Comparison of ENCODE assay signal across 8 mouse cellular contexts in genomic region chr11:66982794-66983193, GRCm38 (mm10). TPM values are rescaled to one million over a fixed set of nuclear protein-coding genes. Genes with fewer than 3 reads are reported as not detected.
A peak's percentile ranks its signal among the peaks of the same experiment; 100 is the strongest.
DNase-seq lines count a peak whose midpoint lies in the region; ATAC-seq and TF ChIP-seq lines count a peak whose summit lies in the region.

No protein-coding gene starts in this region.

- H3K4me1 ChIP-seq in heart, adult 2 months (ENCODE audit: control insufficient read depth, insufficient read depth, low read length): peaks cover 3% of the 10 kb centered on the region
- no peaks in the 10 kb centered on the region for H3K4me1 ChIP-seq in lung, adult 2 months (ENCODE audit: control insufficient read depth, insufficient read depth, low read length)

- intact Hi-C loops in heart, adult 2 months (cut with DNase I): no loop called here
- intact Hi-C loops in heart, postnatal 36 days (cut with DNase I): no loop called here

- peak; percentile 87 for ATAC-seq in common myeloid progenitor, adult 5-6 weeks (replicated peaks; ENCODE audit: low read depth, poor library complexity, severe bottlenecking)

- H3K4me3 ChIP-seq in heart, adult 2 months: no peak overlapping the region
- H3K4me3 ChIP-seq in lung, adult 2 months (replicated peaks; ENCODE audit: extremely low read depth, low read depth, low read length): no peak overlapping the region

- 14% methylated on average over 6 of the region's 6 CpGs for WGBS in heart, adult 2 months
- 24% methylated on average over 6 of the region's 6 CpGs for WGBS in lung, adult 2 months

- H3K79me2 ChIP-seq in heart, adult 2 months (replicated peaks; ENCODE audit: control insufficient read depth, insufficient read depth, low read length): no peaks in the 10 kb centered on the region

- TF ChIP-seq EP300 in heart, adult 2 months (IDR thresholded peaks at IDR 0.05; ENCODE audit: insufficient read depth, low read depth, low read length): 0 out of 2 replicates have a peak, but pooled peaks have one; percentile 36

- no peaks in the 10 kb centered on the region for H3K27me3 ChIP-seq in heart, adult 2 months (ENCODE audit: control insufficient read depth, insufficient read depth, low read length)
- H3K27me3 ChIP-seq in splenic B cell, adult 2 months (ENCODE audit: control insufficient read depth, insufficient read depth, low read length, poor library complexity, severe bottlenecking): no peaks in the 10 kb centered on the region

- DNase-seq in heart, adult 2 months: peak; percentile 51 to 61
- DNase-seq in heart, adult 8-10 months (ENCODE audit: low spot score): no peak
- DNase-seq in CD4-positive helper T cell, adult 2 months (ENCODE audit: low read depth, low spot score): peak; percentile 29
- DNase-seq in heart, postnatal 36 days: peak; percentile 45
- peak; percentile 31 for DNase-seq in lung, adult 2 months
- DNase-seq in splenic B cell, adult 2 months (ENCODE audit: low read depth, low spot score): peak; percentile 50
- DNase-seq in urinary bladder, adult 2 months (ENCODE audit: low spot score): no peak

- H3K36me3 ChIP-seq in heart, adult 2 months (ENCODE audit: control insufficient read depth, insufficient read depth, low read length): no peaks in the 10 kb centered on the region
- no peaks in the 10 kb centered on the region for H3K36me3 ChIP-seq in splenic B cell, adult 2 months (ENCODE audit: control insufficient read depth, insufficient read depth, low read length, poor library complexity, severe bottlenecking)

- peak; percentile 78 for TF ChIP-seq CTCF in heart, adult 2 months (IDR thresholded peaks at IDR 0.05)
- peak; percentile 71 for TF ChIP-seq CTCF in lung, adult 2 months (IDR thresholded peaks at IDR 0.05; ENCODE audit: insufficient read depth, low read length)

- H3K27ac ChIP-seq in heart, adult 2 months: no peak overlapping the region

- no peak for TF ChIP-seq POLR2A in heart, adult 2 months (IDR thresholded peaks at IDR 0.05; ENCODE audit: insufficient read depth, low read depth, low read length)
- no peak for TF ChIP-seq POLR2A in lung, adult 2 months (IDR thresholded peaks at IDR 0.05; ENCODE audit: borderline replicate concordance, extremely low read depth, low read depth, low read length)

- H3K9ac ChIP-seq in heart, adult 2 months (ENCODE audit: low read depth, low read length): no peak overlapping the region

RNA-seq across cellular contexts. Expression of gene Tmem238l, which starts 26.4 kb away (rescaled TPM):
- total RNA-seq in heart, adult 2 months (2021): not detected
- polyA plus RNA-seq in heart, adult 2 months (2012; rRNA removed): not detected in 2 replicates
- not detected for total RNA-seq in heart, adult 8-10 months (2022)
- not detected in 2 replicates for total RNA-seq in common myeloid progenitor, adult 5-6 weeks (2017)
- not detected for total RNA-seq in heart, postnatal 36 days (2021)
- 0.14 and 0.27 TPM in 2 replicates for polyA plus RNA-seq in lung, adult 2 months (2012; rRNA removed)
- 98.6 and 128 TPM in 2 replicates for polyA plus RNA-seq in urinary bladder, adult 2 months (2012; rRNA removed)

RNA-seq across cellular contexts. Expression of gene Tmem220, which starts 42.2 kb away (rescaled TPM):
- total RNA-seq in heart, adult 2 months (2021): 1 to 10 TPM; 1.9 to 2.0 TPM
- 2.1 and 3.8 TPM in 2 replicates for polyA plus RNA-seq in heart, adult 2 months (2012; rRNA removed)
- 1 to 10 TPM; 1.6 to 2.6 (median 2.0) TPM for total RNA-seq in heart, adult 8-10 months (2022)
- 2.3 TPM in 1 of 2 replicates, not detected in the other for total RNA-seq in common myeloid progenitor, adult 5-6 weeks (2017)
- total RNA-seq in heart, postnatal 36 days (2021): 1 to 10 TPM; 1.5 to 1.9 TPM
- polyA plus RNA-seq in lung, adult 2 months (2012; rRNA removed): 3.1 and 5.8 TPM in 2 replicates
- 7.4 and 8.1 TPM in 2 replicates for polyA plus RNA-seq in urinary bladder, adult 2 months (2012; rRNA removed)

Comparison
In these comparisons a context has a peak if more than half of its experiments do, and no peak if none do; other contexts are left out.
1. DNase-seq: peak in heart, adult 2 months (2 of 2), CD4-positive helper T cell, adult 2 months (single experiment), heart, postnatal 36 days (2 of 2), lung, adult 2 months (single experiment) and splenic B cell, adult 2 months (single experiment); none in heart, adult 8-10 months (single experiment) and urinary bladder, adult 2 months (single experiment).